Mouse (Mus musculus) lung, adult 18-20 months (tissue): Measurements from ENCODE around the gene Pithd1.
A peak's percentile ranks its signal among the peaks of the same experiment; 100 is the strongest.

Experiments
- DNase-seq, 2 experiments: peaks; one replicate each; pipeline ENCODE4 v3.0.0; 2022; ENCODE audit warnings: mixed read lengths in 2 of 2

The Pithd1 gene

DNA sequence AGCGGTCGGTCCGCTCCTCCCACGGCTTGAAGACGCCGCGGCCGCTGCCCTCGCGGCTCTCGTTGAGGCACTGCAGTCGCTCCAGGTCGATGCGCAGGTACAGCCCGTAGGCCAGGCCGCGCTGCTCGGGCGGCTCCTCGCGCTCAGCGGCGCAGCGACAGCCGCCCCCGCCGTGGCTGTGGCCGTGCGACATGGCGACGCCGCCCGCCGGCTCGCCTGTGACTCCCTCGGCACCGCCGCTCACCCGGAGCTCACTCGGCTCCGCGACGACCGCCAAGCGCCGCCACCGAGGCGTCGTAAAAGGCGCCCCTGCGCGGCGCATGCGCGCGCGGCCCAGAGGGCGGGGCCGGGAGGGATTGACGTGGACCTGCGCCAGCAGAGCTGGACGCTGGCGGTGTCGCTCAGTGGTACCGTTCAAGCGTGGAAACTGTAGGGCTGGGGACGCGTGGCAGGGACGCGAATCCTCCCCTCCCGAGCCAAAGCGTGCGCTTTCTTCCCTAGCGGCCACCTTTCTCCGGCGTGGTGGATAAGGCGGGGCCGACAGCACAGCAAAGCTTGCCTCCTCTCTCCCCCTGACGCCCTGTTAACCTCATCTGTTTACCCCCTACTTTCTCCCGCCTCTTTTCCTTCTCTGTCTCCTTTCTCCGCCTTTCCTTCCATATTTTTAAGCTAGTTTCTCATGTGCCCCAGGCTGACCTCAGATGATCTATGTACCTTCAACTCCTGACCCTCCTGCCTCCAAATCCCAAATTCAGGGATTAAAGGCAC lies at the start of gene Pithd1:
Pithd1 (minus strand) TSS at position 322 of the 768 bp plus-strand sequence.
- DNase-seq, result peak; percentile 91 to 93

DNA sequence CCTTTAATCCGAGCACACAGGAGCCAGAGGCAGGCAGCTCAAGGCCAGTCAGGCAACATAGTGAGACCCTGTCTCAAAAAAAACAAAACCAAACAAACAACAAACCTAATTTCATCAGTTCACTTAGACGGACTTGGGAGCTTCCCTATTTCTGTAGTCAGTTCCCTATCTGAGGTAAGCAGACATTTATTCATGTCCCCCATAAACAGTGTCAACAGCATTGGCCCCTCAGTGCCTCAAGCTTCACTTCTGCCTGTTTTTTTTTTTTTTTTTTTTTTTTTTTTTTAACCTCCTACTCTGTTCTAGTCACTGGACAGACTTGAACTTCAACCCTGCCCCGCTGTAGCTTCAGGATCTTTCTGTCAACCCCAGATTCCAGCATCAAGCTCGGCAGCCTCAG lies 48.0 kb upstream of the Pithd1 start:
- DNase-seq, result no peak

DNA sequence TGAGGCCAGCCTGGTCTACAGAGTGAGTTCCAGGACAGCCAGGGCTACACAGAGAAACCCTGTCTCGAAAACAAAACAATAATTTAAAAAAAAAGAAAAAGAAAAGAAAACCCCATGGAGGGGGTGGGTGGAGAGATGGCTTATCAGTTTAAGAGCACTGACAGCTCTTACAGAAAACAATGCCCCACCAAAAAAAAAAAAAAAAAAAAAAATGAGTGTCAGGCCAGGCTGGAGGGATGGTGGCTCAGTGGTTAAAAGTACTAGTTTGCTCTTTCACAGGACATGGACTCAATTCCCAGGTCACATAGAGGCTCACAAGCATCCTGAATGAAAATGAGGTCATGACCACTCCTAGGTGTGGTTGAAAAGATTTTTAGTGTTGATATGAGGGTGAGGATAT lies 46.2 kb upstream of the Pithd1 start:
- DNase-seq, result no peak

DNA sequence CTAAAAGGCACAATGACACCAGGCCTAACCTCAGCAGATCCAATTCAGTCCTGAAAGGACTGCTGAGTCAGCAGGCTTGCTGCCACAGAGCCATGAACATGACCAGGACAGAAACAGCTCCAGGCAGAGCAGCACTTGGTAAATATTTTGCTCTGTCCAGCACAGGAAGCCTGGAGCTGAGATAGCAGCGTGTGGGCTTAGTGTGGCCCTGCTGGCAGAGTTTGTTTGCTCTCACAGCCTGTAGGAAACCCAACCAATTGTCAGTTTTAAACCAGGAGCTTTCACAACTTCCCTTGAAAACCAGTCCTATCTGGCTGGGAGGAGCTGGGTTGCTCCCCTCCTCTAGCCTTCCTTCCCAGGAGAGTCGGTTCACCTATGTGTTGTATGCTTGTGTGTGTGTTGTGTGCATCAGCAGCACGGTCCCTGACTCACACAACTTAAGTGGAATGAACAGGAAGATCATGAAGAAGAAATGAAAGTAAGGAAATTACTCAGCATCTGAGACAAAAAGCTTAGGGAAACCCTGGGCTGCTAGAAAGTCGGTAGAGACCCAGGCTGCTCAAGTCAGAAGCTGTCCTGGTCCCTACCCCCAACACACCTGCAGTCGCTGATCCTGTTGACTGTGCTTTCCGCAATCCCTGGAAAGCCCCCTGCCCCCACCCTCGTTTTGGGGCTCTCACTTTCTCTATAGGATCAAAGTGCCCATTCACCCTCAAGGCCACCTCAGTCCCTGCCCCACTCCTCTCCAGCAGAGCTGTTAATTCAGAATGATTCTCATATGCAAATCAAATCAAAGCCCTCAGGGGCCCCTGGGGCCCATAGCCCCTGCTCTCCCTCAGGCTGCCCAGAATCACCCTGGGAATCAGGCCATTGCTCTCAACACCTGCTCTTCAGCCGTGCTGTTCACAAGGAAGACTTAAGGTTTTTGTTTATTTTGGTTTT lies 44.2 kb upstream of the Pithd1 start:
- peak; percentile 14 to 38 for DNase-seq

DNA sequence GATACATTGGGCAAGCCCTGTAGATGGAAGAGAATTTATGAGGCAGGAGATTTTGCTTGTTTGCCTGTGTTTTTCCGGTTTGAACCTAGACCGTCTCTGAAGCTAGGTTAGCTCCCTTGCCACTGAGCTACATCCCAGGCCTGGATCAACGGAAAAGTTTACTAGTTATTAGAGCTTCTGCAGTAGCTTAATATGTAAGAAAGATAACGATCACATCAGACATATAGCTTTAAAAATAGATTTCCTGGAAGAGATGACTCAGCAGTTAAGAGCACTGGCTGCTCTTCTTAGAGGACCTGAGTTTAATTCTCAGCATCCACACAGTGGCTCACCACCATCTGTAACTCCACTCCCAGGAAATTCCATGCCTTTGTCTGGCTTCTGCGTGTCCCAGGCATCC lies 41.6 kb upstream of the Pithd1 start:
- no peak for DNase-seq

DNA sequence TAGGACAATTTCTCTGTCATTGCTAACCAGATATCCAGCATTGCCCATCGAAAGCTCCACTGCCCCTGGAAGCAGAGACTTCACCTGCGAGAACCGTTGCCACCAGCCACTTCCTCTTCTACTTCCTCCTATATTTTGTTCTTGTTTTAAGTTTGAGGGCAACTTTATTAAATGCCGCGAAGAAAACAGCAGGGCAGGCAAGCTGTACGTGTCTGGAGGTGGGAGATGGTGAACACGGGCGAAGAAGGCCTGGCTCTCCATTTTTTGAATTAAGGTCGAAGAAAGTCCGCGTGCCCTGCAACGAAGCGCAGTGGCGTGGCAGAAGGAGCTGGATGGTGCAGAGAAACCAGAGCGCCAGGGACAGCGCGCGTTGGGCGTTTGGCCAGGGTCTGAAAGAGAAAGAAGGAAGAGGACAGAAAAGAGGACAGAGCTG lies 41.1 kb upstream of the Pithd1 start:
- no peak for DNase-seq

DNA sequence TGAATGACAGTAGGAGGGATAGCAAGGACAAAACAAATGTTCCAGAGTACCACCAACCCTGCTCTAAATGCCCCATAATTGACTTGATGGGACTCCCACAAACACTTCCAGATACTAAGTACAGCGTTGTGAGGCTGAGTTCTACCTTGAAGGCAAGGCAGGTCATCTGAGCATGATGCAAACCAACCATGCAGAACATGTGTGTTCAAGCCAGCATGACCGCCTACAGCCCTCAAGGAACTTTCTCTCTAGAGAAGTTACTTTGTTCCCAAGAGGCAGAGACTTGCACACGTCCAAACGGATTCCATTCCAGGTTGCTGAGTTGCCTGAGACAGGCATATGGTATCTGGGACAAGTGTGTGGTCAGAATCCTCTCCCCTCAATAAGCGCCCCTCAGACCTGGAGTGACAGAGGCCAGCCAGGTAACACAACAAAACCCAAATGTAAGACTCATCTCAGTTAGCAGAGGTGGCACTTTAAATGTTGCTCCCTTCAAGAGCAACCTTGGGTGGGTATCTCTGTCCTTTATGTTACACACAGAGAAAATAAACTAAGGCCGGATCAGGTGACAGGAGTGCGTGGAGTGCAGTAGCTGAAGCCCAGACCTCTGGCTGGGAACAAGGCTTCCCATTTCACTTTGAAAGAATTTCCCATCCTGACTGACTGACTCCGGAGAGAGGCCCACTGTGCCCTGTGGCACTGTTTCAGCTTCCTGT lies 40.5 kb upstream of the Pithd1 start:
- DNase-seq, result no peak

DNA sequence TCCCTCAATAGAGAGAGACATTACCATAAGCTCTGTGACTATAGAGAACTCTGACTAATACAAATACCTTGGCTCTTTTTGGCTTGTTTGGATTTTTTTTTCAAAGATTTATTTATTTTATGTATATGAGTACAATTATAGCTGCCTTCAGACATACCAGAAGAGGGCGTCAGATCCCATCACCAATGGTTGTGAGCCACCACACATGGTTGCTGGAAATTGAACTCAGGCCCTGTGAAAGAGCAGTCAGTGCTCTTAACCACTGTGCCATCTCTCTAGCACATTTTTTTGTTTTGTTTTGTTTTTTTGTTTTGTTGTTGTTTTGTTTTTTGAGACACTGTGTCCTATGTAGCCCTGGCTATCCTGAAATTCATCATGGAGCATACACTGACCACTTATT lies 38.3 kb upstream of the Pithd1 start:
- no peak for DNase-seq

DNA sequence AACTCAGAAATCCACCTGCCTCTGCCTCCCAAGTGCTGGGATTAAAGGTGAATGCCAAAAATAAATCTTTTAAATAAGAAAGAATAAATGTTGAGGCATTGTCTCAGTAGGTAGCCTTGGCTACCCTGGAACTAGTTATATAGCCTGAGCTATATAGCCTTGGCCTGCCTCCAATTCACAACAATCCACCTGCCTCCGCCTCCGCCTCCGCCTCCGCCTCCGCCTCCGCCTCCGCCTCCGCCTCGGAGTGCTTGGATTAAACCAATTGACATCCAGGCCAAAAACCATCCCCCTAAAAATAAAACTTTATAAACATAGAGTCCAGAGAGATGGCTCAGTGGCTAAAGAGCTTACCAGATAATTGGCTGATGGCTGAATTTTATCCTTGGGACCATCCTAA lies 35.9 kb upstream of the Pithd1 start:
- DNase-seq, result peak in 1 of 2 experiments; percentile 9

DNA sequence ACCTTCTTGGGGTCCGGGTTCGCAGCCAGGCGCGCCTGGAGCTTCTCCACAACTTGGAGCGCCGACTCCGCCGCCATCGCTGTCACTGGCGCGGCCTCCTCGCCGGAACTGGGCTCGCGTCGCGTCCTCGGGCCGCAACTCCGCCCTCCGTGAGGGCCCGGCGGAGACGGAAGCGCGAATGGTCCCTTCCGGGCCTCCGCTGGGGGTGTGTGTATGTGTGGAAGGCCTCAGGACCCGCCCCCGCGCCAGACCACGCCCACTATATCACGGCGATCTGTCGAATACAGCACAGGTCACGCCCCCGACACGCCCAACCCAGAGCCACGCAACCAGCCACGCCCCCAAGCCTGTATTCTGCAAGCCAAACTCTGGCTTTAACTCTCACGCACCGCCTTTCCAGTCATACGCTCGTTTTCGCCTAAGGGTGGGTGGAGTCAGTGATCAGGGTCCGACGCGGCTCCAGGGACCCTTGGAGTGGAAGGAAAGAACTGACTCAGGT lies 34.5 kb upstream of the Pithd1 start, which contains the start of gene Eloa:
Eloa (minus strand) TSS at position 215 of the 499 bp plus-strand sequence.
- DNase-seq, result peak; percentile 100

DNA sequence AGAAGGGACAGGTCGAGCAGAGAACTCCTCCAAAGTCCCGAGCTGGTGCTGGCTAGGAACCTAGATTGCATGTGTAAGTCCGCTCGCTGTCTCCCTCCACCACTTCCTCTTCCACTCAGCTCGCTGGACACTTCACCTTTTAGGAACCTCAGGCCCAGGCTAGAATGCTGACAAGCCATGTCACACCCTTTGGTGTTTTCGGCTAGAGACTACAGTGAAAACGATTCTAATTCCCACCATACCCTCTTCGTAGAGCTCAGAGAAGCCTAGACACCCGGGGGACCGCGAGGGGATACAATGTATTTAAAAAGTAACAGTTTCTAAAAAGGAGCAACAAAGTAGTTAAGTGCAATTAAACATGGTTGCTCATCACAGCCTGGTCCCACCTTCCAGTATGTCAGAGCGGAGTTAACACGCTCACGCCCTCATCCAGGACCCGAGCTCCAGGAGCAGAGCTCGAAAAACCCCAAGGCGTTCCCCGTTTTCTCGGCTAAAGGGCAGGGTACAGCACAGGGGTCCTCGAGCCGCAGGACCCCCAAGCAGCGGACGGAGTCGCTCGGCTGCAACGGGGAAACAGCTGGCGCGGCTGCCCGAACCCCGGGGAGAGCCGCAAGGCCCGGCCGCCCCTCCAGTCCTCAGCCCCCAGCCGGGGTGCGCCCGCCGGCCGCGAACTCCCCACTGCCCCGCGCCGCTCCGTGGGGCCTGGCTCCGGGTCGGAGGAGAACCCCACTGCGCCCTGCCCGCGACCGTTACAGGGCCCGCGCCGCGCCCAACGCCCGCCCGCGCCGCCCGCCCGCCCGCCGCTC lies 33.9 kb upstream of the Pithd1 start:
- DNase-seq, result peak; percentile 37 to 50

DNA sequence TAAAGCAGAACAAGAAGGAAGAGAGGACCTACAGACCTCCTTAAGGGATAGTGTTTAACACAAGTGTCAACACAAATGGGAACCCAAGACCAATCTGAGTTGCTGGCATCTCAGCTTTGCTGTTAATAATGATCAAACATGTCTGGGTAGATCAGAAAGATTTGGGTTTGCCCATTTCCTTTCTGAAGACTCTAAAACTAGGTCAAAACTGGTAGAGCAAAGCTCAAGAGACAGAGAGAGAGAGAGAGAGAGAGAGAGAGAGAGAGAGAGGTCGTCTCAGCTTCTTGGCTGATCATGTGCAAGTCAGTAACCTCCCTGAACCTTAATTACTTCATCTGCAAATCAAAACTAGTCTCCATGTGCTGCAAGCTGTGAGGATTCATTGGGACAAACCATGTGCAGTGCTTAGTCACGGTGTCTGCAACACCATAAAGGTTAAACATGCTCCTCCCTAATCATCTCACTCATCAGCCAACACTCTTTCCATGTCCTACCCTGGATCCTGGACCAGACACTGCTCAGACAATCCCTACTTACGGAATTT lies 29.1 kb upstream of the Pithd1 start:
- DNase-seq, result no peak

DNA sequence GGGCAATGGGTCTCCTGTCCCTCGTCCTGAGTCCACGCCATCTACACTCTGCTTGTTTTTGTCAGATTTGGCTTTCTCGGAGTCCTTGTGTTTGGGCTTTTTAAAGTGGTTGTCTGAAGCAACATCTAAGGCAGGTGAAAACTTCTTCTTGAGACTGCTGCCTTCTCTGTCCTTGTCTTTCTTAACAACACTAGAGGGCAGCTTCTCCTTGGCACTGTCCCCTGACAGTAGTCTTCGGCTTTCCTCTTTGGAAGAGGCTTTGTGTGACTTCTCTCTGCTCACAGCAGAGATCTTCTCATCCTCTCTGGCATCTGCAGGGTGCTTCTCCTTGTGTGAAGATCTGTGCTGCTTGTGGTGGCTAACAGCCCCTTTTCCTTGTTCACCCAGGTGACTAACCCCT lies 23.5 kb upstream of the Pithd1 start:
- DNase-seq, result no peak

DNA sequence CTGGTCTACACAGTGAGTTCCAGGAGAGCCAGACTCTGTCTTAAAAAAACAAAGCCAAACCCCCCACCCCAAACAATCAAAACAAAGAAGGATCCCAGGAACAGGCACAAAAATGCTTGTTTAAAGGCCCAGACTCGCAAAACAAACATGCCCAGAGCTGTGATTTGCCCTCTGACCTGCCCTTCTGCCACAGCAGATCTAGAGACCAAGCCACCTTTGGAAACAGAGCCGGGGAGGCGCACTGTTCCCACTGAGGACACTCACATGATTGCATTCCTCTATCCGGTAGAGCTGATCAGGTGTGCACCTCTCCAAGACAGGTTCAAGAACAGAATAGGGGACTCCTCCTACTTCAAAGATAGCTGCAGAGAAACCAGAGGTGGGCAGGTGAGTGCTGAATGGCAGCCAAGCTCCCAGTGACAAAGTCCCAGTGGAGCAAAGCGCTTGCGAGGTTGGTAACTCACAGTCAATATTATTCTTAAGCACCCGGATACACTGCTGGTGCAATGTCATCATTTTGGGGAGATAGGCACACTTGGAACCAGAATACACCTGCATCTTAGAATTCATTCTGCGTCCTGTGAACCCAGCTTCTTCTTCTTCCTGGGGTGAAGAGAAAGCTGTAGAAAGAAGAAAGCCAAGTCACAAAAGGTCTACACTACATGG lies 21.9 kb upstream of the Pithd1 start:
- DNase-seq, result no peak

DNA sequence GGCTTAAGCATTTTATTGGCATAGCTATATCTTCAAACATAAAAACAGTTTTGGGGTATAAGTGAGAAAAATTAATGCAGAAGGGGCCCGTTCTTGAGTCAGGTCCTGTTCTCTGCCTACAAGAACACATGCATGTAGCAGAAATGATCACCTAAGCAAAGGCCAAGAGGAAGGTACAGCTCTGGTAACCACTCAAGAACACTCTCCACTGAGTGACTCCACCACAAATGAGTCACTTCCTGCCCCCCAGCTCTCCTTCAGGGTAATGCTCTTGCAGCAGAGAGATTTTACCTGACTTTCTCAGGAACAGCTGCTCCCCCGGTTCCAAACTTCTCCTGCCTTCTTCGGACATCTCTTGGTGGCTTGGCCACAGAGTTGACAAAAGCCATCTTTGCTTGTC lies 19.8 kb upstream of the Pithd1 start:
- DNase-seq, result peak in 1 of 2 experiments; percentile 28

DNA sequence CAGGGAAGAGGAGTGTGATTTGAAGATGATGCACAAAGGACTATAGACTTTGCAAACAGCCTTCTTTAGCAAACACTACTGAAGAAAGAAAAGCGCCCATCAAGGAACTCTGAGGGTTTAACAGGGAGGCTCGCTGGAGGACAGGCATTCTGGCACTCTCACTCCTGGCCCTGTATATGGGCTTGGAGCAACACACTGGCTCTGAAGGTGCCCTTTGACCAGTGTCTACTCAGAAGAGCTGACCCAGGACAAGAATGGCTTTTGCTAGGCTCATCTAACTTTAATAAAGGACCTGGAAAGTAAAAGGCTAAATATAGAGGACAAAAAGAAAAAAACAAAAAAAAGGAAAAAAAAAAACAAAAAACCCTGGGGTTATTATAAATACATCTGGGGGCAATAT lies 17.9 kb upstream of the Pithd1 start:
- DNase-seq, result no peak

DNA sequence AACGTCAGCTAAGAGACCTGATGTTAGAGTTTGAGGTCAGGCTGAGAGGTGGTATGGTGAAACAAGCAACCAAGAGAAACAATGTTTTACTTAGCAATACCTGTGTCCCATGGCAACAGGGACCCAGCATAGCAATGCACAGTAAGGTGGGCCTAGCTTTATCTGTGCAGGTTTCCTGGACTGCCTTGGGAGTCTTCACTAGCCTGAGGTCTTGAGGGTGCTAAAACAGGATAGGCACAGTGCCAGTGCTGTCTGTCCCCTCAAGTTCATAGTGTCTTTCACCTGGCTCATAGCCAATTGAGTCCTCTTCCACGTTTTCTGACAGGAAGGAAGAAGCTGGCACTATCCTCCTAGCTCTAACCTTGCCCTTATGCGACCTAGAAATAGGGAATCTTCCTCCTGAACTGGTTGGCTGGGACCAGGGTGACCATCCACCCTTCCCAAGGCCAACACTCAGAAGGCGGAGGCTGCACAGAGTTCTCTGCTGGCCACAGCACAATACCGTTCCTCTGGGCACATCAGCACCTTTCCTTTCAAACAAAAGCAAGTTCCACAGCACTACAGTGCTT lies 17.1 kb upstream of the Pithd1 start:
- no peak for DNase-seq

DNA sequence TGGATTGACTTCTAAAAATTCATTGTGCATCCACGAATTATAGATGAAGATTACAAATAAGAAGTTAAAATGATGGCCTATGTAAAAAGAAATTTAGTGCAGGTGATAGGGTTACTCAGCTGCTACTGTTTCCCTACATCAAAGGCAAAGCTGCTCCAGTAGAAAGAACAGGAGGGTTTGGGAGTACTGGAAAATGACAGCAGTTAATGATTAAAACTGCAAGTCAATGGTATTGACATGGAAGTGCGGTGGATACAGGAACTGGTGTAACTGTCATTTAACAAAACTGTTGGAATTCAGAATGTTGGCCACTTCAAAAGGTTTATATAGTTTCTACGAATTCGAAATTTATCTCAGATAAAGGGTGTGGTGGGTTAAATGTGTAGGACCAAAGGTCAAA lies 8.1 kb upstream of the Pithd1 start:
- no peak for DNase-seq

DNA sequence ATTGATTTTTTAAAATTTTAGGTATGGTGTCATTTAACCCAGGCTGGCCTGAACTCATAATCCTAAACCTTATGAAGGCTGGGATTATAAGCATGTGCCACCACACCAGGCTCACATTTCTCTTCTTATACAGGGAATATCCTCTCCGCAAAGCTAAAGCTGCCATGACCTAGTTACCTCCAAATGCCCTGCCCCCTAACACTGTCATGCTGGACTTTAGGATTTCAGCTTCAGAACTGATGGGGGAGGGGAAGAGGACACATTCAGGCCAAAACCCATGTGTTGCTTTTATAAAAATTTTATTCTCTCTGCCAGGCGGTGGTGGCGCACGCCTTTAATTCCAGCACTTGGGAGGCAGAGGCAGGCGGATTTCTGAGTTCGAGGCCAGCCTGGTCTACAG lies 6.9 kb upstream of the Pithd1 start:
- no peak for DNase-seq

DNA sequence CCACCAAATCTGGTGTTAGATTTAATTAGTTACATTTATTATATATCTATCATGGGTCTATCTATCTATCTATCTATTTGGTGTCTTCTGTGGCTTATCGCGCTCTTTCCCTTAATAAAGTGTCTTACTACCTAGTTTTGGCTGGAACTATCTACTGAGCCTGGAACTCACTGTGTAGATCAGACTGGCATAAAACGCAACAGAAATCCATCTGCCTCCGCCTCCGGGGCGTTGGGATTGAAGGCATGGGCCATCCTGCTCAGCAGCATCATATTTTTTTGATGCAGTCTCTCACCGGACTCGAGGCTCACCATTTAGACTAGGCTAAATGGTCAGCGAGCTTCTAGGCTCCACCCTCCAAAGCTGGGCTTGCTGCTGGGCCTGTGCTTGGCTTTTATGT lies 650 bp upstream of the Pithd1 start:
- no peak for DNase-seq
